Mouse (Mus musculus) natural killer cell, adult 2 months (primary cell): ENCODE measurements around the gene Rnf181.
A peak's percentile ranks its signal among the peaks of the same experiment; 100 is the strongest.

Source experiments
- DNase-seq, 2 experiments: peaks; one replicate each; pipeline ENCODE4 v3.0.0; 2022; ENCODE audit warnings: low spot score in 2 of 2

The Rnf181 gene

DNA sequence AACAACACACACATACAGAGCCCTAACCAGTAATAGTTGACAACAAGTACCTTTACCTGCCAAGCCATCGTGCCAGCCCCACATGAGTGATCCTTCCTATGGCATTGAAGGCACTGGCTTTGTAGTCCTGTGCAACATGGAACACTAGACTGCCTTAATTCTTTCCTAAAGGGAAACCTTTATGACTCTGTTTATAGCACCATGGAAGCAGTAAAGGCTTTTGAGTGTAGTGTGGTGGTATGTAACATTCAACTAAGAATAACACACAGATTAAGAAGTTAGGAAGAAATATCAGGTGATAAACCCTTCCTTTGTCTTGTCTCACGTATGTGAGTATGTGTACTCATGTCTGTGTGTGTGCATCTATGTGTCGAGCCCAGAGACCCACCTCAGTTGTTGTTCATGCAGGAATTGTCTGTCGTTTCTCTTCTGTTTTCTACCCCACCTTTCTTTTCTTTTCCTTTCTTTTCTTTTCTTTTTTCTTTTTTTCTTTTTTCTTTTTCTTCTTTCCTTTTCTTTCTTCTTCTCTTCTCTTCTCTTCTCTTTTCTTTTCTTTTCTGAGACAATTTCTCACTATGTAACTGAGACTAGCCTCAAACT is at the start of gene Rnf181:
TSS of gene Rnf181 (minus strand) at position 113 of the 600 bp plus-strand sequence.
- no peak for DNase-seq

GRCm38 (mm10) chr6:72415964-72416772 is 49.4 kb upstream of the Rnf181 start:
- no peak for DNase-seq

- DNase-seq: no peak
Observed at GRCm38 (mm10) chr6:72415181-72415580, 48.4 kb upstream of the Rnf181 start.

- peak; percentile 91 to 92 for DNase-seq
Observed at GRCm38 (mm10) chr6:72414076-72414756, 47.5 kb upstream of the Rnf181 start, which contains the start of gene Ggcx. Gene Ggcx, plus strand, starts transcription at chr6:72414308.

DNA sequence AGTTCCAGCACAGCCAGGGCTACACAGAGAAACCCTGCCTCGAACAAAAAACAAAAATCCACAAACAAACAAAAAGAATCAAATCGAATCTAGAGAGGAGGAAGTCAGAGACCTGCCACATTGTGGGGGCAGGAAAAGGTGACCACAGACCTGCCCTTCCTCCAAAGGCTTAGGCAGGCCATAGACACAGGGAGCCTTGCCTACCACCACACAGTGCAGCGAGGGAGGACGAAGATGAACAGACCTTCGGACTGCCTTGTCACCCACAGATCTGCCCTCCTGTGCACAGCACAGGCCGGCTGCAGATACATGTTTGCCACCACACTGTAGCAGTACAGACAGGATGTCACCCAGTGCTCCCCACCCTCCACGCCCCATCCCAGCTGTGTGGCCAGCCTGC is 43.8 kb upstream of the Rnf181 start:
- DNase-seq: no peak

- no peak for DNase-seq
Observed at GRCm38 (mm10) chr6:72410003-72410402, 43.2 kb upstream of the Rnf181 start.

GRCm38 (mm10) chr6:72409567-72409966 is 42.8 kb upstream of the Rnf181 start:
- DNase-seq: peak; percentile 28 to 60

- peak; percentile 67 to 84 for DNase-seq
Observed at GRCm38 (mm10) chr6:72407119-72407518, 40.4 kb upstream of the Rnf181 start.

DNA sequence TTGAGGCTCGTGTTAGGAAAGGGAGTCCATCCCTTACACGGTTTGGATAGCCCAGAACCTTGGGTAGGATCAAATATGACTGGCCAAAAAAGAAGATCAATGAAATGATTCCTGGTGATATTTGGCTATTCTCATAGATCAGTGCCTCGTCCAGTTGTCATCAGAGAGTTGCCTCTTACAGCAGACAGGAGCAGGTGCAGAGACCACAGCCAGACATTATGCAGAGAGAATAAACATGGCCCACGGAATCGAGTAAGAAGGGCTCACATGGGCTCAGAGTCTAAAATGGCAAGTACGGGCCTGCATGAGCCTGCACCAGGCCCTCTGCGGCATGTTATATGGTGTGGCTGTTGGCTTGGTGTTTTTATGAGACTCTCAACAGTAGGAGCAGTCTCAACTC is 38.6 kb upstream of the Rnf181 start:
- no peak for DNase-seq

DNA sequence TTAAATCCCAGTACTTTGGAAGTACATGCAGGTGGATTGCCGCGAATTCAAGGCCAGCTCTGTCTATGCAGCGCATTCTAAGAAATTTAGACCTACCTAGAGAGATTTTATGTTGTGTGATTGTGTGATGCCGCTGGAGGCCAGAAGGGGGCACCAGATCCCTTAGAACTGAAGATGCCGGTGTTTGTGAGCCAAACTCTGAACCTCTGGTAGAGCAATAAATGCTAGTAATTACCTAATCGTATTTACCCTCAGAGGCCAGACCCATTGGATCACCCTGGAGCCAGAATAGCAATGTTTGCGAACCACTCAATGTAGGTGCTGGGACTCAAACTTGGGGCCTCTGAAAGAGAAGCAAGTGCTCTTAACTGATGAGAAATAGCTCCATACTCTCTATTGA is 35.1 kb upstream of the Rnf181 start:
- DNase-seq: peak; percentile 72 to 79

DNA sequence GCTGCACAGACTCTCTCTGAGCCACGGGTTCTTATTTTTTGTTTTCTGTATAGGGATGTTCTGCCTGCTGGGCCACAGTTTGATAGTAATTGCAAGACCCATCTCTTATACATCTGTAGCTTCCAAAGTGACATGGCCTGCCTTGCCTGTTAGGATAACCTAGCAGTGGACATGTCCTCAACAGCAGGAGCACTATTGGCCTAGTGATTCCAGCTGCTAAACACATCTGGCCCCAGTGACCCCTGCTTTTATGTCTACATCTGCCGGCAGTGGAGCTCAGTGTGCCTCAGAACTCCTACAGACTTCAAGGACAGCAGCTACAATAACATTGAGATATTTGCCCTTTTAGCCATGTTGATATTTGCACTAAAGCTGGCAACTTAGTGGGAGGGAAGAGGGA is 33.2 kb upstream of the Rnf181 start:
- DNase-seq: no peak

DNA sequence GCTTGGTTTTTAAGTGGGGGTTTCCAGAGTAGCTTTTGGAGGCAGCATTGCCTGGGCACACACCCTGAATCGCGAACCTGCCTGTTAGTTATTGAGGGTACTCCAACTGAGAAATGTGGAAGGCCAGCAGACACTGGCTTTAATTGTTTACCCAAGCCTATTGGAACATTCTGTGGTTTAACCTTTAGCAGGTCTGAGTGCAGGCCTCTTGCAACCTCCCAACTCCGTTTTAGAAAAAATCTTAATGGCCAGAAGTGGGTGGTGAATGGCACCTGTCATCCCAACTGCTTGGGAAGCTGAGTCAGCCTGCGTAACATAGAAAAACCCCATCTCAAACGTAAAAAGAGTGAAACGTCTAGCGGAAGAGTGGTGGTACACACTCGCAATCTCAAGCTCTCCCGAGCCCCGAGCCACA is 30.1 kb upstream of the Rnf181 start:
- DNase-seq: no peak

GRCm38 (mm10) chr6:72392341-72392740 is 25.6 kb upstream of the Rnf181 start:
- DNase-seq: no peak

DNA sequence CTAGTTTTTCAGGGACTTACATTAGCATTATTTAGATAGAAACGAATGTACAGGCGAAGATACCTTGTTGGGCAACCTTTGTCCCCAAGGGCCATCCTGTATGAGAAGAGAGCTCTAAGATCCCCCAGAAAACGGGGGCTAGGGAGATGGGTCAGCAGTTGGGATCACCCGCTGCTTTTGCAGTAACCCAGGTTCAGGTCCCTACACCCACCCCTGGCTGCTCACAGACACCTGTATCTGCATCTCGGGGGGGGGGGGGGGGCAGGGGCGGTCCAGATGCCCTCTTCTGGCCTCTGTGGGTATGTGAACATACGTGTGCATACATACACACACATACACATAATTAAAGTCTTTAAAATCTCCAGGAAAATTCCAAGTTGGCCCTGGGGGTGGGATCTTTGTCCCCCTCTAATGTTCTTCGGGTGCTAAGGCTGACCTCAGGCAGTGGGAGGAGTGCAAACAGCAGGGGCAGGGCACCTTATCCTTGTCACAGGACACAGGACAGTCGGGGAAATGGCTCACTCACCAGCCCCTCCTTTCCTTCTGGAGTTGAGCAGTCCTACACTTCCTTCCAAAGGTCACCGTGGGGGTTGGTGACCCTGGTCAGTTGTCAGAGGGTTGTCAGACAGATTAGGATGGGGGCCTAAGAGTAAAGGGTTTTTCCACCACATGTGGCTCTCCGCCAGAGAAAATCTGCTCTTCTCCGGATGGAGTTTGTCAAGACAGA is 24.2 kb upstream of the Rnf181 start:
- DNase-seq: peak in 1 of 2 experiments; percentile 11

DNA sequence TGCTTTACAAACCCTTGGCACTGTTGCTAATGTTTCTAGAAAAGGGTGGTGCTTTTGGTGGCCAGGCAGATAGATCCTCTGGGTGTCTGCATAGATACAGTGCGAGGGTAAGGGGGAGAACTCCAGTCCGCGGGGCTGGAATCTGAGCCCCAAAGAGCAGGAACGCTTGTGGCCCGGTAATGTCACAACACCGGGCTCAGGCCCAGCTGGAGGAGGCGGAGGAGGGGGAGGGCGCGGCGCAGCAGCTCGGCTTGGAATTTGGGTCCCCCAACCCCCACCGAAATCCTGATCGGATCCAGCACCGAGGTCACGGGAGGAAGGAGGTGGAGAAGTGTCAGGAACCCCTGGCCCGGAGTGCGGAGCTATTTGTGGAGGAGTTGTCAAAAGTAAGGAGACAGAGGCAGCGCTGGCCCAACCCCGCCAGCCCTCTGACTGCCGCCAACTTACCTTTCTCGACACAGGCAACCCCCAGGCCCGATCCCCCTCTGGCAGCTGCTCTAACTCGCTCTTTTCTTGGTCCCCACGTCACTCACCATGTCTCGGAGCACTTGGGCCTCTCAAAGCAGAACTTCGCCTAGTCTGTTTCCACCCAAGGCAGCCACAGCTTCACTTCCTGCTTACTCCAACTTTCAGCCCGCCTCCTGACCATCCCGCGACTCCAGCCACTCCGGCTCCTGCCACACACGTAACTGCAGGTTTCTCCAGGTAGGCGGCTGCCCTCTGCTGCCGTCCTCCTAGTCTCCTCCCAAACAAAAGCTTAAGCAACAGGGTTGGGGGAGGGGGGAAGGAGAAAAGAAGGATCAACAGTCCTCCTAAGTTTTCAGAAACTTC is 23.4 kb upstream of the Rnf181 start, which contains the start of gene Vamp8:
TSS of gene Vamp8 (minus strand) at position 763 of the 831 bp plus-strand sequence.
- peak; percentile 49 to 60 for DNase-seq

- DNase-seq: peak; percentile 32 to 65
Observed at GRCm38 (mm10) chr6:72389471-72389940, 22.8 kb upstream of the Rnf181 start.

- DNase-seq: no peak
Observed at GRCm38 (mm10) chr6:72388791-72389329, 22.1 kb upstream of the Rnf181 start.

DNA sequence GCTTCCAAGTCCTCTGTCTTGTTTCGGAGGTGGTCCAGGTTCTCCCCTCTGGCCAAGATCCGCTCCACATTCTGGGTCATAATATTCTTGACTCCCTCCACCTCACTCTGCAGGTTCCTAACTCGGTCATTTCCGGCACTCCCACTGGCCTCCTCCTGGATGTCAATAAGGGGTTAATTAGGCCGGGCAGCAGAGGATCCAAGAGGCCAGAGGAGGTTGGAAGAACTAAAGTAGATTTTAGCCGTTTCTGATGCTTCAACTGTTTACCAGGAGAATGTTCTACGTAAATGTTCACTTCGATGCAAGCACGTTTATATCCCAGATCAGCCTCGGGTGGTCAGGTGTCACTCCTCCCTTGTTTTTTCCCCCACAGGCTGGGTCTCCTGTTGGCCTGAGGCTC is 21.5 kb upstream of the Rnf181 start:
- no peak for DNase-seq

GRCm38 (mm10) chr6:72387816-72388215 is 21.1 kb upstream of the Rnf181 start:
- DNase-seq: no peak

- no peak for DNase-seq
Observed at GRCm38 (mm10) chr6:72386561-72386960, 19.8 kb upstream of the Rnf181 start.
